Mouse (Mus musculus) E14TG2a.4 (cell line): ENCODE data around the gene Tbc1d17.

ENCODE experiments used
- H3K27me3 ChIP-seq: 2 replicates; pipeline ENCODE4 v1.6.1; 2014; ENCODE audit warnings: low read length, control low read depth; ENCODE audit not compliant: insufficient read depth
- H3K36me3 ChIP-seq: 2 replicates; pipeline ENCODE4 v1.6.1; 2014; ENCODE audit warnings: low read length, control low read depth; ENCODE audit not compliant: insufficient read depth
- H3K4me1 ChIP-seq: replicated peaks from 2 replicates; pipeline ENCODE4 v1.6.1; 2014; ENCODE audit warnings: low read depth, low read length, control low read depth
- H3K4me3 ChIP-seq: replicated peaks from 2 replicates; pipeline ENCODE4 v1.5.1; 2014; ENCODE audit warnings: mild to moderate bottlenecking, low read length
- H3K9me3 ChIP-seq: 2 replicates; pipeline ENCODE4 v1.6.1; 2014; ENCODE audit warnings: low read length, control low read depth
- CTCF ChIP-seq: conservative IDR thresholded peaks from 2 replicates; pipeline ENCODE4 v1.5.1; 2014; ENCODE audit warnings: low read length
- NANOG ChIP-seq: IDR thresholded peaks from 2 replicates; pipeline ENCODE4 v1.6.1; 2014; ENCODE audit warnings: borderline replicate concordance, low read length, mixed read lengths
- POU5F1 ChIP-seq: IDR thresholded peaks from 2 replicates; pipeline ENCODE4 v1.6.1; 2014; ENCODE audit warnings: low read length, borderline replicate concordance

The Tbc1d17 gene

DNA sequence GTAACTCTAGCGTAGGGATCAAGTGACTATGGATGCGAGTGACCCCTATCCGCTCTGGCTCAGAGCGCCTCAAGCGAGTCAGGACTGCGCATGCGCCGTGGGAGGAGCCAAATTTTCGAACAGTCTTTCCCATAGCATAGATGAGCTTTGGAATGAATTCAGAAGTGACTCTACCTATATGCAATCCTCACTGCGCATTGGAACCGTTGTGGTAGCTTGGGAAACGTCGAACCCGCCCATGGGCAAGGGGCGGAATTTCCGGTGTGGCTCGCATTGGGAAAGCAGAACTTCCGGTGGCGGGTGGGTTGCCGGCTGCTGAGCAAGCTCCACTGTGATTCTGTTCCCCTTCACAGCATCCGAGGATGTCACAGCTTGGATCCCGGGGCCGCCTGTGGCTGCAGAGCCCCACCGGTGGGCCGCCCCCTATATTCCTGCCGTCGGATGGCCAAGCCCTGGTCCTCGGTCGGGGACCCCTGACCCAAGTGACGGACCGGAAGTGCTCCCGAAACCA lies 8.2 kb upstream of the Tbc1d17 start, which contains the start of gene Pnkp:
Pnkp (plus strand) TSS at position 98 of the 511 bp plus-strand sequence.
- H3K9me3 ChIP-seq, result no peaks in the 10 kb centered on the region
- H3K27me3 ChIP-seq, result no peaks in the 10 kb centered on the region
- H3K4me3 ChIP-seq, result peak within 1 kb of the TSS; percentile 98
- H3K36me3 ChIP-seq, result peaks cover 32% of the 10 kb centered on the region
- peaks cover 78% of the 10 kb centered on the region for H3K4me1 ChIP-seq
- TF ChIP-seq CTCF, result no peak

DNA sequence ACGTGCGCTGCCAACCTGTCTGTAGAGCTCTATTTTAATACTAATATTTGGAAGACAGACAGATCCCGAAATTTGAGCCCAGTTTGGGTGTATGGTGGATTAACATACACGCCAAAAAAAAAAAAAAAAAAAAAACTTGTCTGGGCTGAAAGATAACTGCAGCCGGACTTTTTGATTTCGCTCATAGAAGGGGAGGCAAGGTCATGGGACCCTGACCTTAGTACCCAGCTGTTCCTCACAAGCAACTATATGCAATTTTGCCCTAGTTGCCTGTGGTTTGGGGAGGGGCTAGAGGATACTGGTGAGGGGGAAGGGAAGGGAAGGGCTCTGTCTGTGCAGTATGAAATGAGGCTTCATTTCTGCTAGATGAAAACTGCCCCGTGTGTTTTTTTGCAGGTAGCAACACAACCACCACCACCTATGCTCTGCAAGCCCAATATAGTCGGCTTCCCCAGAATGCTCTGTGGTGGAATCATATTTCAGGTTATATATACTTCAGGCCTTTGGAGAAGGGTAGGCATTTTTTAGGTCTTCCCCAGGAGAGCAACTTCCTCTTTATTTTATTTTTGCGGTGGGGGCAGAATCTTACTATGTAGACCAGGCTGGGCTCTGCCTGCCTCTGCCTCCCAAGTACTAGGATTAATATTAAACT lies 7.5 kb upstream of the Tbc1d17 start:
- TF ChIP-seq NANOG (no peak), POU5F1 (no peak), CTCF (no peak)
- Histone ChIP-seq H3K4me1 (peaks cover 84% of the 10 kb centered on the region), H3K36me3 (peaks cover 32% of the 10 kb centered on the region), H3K27me3 (no peaks in the 10 kb centered on the region), H3K9me3 (no peaks in the 10 kb centered on the region), H3K4me3 (peak overlapping the region; percentile 98)

- TF ChIP-seq NANOG, result no peak
- no peak for TF ChIP-seq POU5F1
- TF ChIP-seq CTCF, result peak; percentile 56
- Histone ChIP-seq H3K27me3 (no peaks in the 10 kb centered on the region), H3K4me1 (peaks cover 82% of the 10 kb centered on the region), H3K36me3 (peaks cover 36% of the 10 kb centered on the region), H3K4me3 (peak overlapping the region; percentile 81), H3K9me3 (no peaks in the 10 kb centered on the region)
Measured at GRCm38 (mm10) chr7:44855036-44855435, 6.2 kb upstream of the Tbc1d17 start.

- no peaks in the 10 kb centered on the region for H3K9me3 ChIP-seq
- no peaks in the 10 kb centered on the region for H3K27me3 ChIP-seq
- peak overlapping the region; percentile 81 for H3K4me3 ChIP-seq
- H3K36me3 ChIP-seq, result peaks cover 36% of the 10 kb centered on the region
- peaks cover 76% of the 10 kb centered on the region for H3K4me1 ChIP-seq
- no peak for TF ChIP-seq CTCF
- TF ChIP-seq POU5F1, result no peak
- no peak for TF ChIP-seq NANOG
Measured at GRCm38 (mm10) chr7:44854356-44855031, 5.6 kb upstream of the Tbc1d17 start.

DNA sequence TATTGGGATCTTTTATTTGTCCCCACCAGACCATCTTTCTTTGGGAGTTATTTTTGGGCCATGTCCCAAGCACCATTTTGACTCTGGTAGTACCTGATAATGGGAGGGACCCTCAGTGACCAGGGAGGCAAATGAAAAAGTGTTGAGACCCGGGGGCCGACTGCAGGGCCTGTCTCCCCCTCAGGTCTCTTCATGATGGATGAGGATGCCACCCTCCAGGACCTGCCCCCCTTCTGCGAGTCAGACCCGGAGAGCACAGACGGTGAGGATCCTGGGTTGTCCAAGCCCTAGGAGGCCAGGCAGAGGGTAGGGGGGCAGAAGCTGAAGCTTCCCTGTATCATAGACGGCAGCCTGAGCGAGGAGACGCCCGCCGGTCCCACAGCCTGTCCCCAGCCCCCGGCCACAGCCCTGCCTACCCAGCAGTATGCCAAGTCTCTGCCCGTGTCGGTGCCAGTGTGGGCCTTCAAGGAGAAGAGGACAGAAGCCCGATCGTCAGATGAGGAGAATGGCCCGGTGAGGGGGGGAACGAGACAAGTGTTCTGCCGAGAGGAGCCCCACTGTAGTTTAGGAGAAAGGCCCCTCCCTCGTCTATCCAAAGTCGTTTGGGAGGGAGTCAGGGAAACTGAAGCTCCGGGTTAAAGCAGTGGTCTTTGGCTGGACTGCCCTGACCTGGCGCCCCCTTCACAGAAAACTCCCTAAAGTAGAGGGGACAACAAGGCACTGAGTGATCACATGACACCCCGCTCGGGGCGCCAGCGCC lies 4.9 kb upstream of the Tbc1d17 start:
- no peaks in the 10 kb centered on the region for H3K27me3 ChIP-seq
- peak overlapping the region; percentile 81 for H3K4me3 ChIP-seq
- no peaks in the 10 kb centered on the region for H3K9me3 ChIP-seq
- no peak for TF ChIP-seq POU5F1
- TF ChIP-seq NANOG, result no peak
- no peak for TF ChIP-seq CTCF
- H3K36me3 ChIP-seq, result peaks cover 36% of the 10 kb centered on the region
- peaks cover 71% of the 10 kb centered on the region for H3K4me1 ChIP-seq

DNA sequence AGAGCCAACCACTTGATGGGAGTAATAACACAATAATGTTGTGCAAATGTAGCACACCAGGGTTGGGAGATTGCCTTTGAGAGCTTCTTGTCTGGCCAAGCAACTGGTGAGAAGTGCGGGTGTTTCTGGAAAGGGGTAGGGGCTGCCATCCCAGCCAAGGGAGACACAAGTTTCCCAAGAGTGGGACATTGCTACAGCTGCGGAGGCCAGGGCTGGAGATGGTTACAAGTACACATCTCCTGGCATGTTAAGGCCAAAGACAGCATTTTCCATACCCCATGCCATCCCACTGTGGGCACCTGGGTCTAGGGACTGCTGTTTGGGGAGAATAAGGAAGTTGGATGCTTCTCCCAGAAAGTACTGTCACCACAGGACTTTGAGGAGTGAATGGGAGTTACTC lies 4.2 kb upstream of the Tbc1d17 start:
- TF ChIP-seq NANOG (no peak), CTCF (no peak), POU5F1 (no peak)
- peak overlapping the region; percentile 81 for H3K4me3 ChIP-seq
- H3K36me3 ChIP-seq, result peaks cover 31% of the 10 kb centered on the region
- H3K4me1 ChIP-seq, result peaks cover 66% of the 10 kb centered on the region
- H3K9me3 ChIP-seq, result no peaks in the 10 kb centered on the region
- H3K27me3 ChIP-seq, result no peaks in the 10 kb centered on the region

- Histone ChIP-seq H3K9me3 (no peaks in the 10 kb centered on the region), H3K36me3 (peaks cover 37% of the 10 kb centered on the region), H3K4me3 (peak overlapping the region; percentile 81), H3K27me3 (no peaks in the 10 kb centered on the region), H3K4me1 (peaks cover 69% of the 10 kb centered on the region)
- TF ChIP-seq POU5F1, result no peak
Measured at GRCm38 (mm10) chr7:44852259-44853027, 3.6 kb upstream of the Tbc1d17 start.

DNA sequence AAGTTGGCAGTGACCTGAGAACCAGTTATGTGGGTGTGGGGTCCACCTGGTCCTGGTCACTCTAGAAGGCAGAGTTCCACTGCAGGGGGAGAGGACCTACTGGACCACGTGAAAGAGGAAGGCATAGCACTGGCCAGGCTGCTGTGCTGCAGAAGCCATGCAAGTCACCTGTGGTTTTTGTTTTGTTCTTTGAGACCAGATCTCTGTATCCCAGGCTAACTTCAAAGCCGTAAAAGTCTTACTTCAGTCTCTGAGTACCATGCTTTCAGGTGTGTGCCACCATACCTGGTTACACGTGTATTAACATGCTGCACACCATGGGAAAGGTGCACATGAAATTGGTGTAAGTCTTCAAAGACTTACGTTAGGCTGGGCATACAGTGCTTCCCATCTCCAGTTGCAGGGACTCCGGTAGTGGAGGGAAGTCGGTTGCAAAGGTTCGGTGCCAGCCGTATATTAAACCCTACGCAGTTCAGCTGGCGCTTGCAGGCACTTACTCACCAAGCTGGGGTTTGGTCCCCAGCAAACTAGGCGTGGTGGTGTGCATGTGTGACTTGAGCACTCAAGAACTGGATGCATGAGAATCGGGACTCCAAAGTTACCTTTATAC lies 2.9 kb upstream of the Tbc1d17 start:
- H3K36me3 ChIP-seq, result peaks cover 42% of the 10 kb centered on the region
- peak overlapping the region; percentile 94 for H3K4me3 ChIP-seq
- H3K4me1 ChIP-seq, result peaks cover 72% of the 10 kb centered on the region
- no peaks in the 10 kb centered on the region for H3K27me3 ChIP-seq
- H3K9me3 ChIP-seq, result no peaks in the 10 kb centered on the region
- TF ChIP-seq CTCF, result no peak
- no peak for TF ChIP-seq NANOG
- no peak for TF ChIP-seq POU5F1
